Mouse (Mus musculus) cortical plate, adult 2 months (tissue): Measurements from ENCODE around the gene Olfr1510.
"Not testable (repeated sequence)": the region's sequence is repeated elsewhere in the genome, so short reads cannot be mapped to it uniquely, and the experiment has no call there.

Source experiments
- CTCF ChIP-seq: fragments of 200-500 bp; IDR thresholded peaks from 2 replicates; pipeline ENCODE4 v1.5.1; 2011; ENCODE audit warnings: mild to moderate bottlenecking, control low read depth, low read length; ENCODE audit not compliant: insufficient read depth; ENCODE audit errors: extremely low read depth
- POLR2A ChIP-seq: fragments of 200-500 bp; IDR thresholded peaks from 2 replicates; pipeline ENCODE4 v1.6.1; 2011; ENCODE audit warnings: mild to moderate bottlenecking, low read length, control low read depth; ENCODE audit not compliant: insufficient read depth; ENCODE audit errors: extremely low read depth

DNA sequence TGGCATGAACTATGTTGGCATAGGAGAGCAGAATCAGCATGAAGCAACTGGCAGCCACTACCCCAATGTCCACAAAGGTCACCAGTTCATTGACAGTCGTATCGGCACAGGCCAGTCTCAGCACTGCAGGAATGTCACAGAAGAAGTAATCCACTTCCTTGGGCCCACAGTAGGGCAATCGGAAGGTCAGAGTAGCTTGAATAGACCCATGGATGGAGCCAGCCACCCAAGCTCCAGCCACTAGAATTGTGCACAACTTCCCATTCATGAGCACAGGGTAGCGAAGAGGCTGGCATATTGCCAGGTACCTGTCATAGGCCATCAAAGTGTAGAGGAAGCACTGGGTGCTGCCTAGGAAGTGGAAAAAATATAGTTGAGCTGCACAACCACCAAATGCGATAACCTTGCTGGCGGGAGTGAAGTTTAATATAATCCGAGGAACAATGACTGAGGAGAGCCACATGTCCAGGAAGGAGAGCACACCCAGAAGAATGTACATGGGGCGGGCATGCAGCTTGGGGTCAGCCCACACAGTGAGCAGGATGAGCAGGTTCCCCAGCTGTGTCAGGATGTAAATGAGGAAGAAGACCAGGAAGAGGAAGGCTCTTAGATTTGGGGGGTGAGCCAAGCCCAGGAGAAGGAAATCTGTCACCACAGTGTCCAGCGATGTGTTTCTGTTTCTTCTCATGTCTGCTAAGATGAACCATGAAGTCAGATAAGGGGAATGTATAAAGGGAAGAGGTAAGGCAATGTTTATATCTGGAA is 23.9 kb downstream of the Olfr1510 start:
- not testable (repeated sequence) for TF ChIP-seq CTCF, POLR2A
